Mouse (Mus musculus) neural tube, embryonic 10.5 days (tissue): Measurements from ENCODE around the gene 1190002N15Rik.
A peak's percentile ranks its signal among the peaks of the same experiment; 100 is the strongest.

ENCODE experiments used
- DNase-seq: peaks from one replicate; pipeline ENCODE4 v3.0.0-alpha.2; 2017; ENCODE audit warnings: low spot score; ENCODE audit errors: extremely low spot score

The 1190002N15Rik gene

GRCm38 (mm10) chr9:94537970-94538822 lies at the start of gene 1190002N15Rik:
Gene 1190002N15Rik, minus strand, starts transcription at chr9:94538081.
- peak; percentile 94 for DNase-seq

GRCm38 (mm10) chr9:94582309-94582708 lies 44.4 kb upstream of the 1190002N15Rik start:
- no peak for DNase-seq

DNA sequence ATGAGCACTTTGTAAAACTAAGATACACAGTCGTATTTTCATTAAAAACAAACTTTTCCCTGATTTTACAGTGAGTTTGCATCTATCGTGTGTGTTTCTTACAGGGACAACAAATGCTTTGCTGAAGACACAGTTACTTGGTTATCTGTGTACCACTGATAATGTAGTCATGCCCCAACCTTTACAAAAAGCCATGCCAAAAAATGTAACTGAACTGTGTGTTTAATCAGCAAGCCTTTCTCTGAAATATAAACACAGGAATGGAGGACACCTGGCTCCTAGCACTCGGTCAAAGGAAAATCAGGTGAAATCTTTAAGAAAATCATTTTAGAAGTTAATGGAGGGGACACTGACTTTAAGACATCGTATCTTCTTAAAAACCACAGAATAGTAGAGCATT lies 43.8 kb upstream of the 1190002N15Rik start:
- no peak for DNase-seq

GRCm38 (mm10) chr9:94580071-94580737 lies 42.3 kb upstream of the 1190002N15Rik start:
- no peak for DNase-seq

DNA sequence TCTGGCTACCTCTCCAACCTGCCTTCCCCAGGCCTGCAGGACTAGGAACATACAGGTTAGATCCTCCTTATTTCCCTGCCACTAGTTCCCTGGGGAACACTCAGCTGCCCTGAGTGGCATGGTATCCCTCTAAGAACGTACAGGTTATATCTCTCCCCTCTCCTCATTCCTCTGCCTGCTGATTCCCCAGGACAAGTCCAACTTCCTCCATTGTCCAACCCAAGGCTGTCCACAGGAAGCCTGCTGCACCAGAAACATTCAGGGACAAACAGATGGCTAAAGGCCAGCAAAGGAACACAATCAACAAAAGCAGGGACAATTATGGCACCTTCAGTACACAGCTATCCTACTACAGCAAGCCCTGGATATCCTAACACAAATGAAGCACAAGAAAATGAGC lies 33.9 kb upstream of the 1190002N15Rik start:
- DNase-seq = no peak

DNA sequence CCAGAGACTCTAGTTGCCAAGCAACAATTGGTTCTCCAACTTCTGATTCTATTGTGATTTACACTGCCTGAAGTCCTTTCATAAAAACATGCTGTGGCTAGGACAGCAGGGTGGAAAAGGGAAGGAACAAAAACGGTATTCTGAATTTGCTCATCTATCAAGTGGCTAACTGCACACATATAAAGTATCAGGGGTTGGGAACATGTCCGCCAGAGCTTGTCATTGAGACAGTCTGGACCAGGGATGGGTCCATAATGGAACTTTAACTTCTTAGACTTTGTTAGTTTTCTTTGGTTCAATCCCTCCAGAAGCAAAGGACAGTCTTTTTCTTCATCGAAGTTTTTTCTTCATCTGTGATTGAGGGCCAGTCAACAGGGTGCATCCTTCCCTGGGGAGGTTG lies 30.5 kb upstream of the 1190002N15Rik start:
- DNase-seq = no peak

DNA sequence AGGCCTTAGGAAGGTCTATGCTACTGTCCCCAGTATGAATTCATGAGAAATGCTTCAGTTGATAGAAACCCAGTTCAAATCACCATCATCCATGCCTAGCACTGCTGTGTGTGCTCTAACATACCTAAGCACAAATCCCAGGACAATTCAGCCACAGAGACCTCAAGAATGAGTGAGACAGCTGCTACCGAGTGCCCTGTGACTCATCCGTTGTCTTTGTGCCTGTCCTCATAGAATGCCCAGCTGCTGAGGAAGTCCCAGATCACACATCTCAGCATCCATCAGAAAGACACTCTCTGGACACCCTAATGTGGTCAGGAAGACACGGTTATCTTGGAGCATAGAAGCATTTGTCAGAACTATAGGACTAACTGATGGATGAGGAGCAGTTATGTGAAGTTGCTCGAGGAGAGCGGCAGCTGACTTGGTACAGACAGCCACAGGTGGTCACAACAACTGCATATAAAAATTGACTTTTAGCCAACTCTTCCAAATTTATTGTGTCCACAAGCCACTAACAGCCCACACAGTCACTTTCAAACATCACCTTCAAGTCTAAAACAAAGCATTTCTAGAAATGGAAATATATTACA lies 29.9 kb upstream of the 1190002N15Rik start:
- DNase-seq = no peak

- DNase-seq = no peak
Measured at GRCm38 (mm10) chr9:94556776-94557514, 19.1 kb upstream of the 1190002N15Rik start.

DNA sequence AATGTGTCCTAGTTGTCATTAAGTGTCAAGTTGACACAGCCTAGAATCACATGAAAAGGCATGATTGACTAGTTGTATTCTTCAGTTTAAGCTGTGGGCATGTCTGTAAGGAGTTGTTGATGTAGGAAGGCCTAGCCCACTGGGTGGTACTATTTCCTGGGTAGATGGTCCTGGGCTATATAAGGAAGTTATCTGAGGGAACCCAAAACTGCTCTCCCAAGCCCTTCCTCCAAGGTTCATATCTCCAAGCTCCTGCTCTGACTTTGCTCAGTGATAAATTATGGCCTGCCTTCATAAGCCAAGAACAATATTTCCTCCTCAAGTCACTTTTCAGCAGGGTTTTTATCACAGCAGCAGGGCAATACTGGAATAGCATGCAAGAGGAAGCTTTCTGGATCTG lies 18.4 kb upstream of the 1190002N15Rik start:
- no peak for DNase-seq

DNA sequence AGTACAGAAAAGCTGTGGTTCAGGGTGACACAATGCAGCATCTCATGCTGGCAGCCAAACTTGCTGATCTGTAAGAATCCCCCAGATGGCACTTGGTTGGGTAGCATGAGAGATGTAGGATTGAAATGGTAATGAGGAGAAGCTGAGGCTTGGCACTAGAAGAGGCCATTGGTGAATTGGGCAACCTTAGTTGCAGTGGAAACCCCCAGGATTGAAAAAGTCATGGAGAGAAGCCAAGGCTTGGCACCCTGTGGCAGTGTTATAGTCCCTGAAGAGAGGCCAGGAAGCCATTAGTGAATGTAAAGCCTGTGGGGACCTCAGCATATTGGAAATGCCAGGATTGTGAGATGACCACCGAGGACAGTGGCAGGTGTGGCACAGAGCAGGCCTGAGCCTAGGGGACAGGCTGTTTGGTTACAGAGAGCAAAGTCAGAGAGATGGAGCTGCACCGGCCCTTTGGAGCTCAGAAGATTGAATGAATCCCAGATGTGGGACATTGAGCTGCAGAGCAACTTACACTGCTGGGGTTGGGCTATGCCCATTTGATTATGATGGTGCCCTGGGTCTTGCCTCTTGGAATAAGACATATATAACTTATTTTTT lies 12.7 kb upstream of the 1190002N15Rik start:
- DNase-seq = no peak

GRCm38 (mm10) chr9:94543881-94544280 lies 6.0 kb upstream of the 1190002N15Rik start:
- DNase-seq = no peak

- DNase-seq = no peak
Measured at GRCm38 (mm10) chr9:94540343-94541095, 2.6 kb upstream of the 1190002N15Rik start.

DNA sequence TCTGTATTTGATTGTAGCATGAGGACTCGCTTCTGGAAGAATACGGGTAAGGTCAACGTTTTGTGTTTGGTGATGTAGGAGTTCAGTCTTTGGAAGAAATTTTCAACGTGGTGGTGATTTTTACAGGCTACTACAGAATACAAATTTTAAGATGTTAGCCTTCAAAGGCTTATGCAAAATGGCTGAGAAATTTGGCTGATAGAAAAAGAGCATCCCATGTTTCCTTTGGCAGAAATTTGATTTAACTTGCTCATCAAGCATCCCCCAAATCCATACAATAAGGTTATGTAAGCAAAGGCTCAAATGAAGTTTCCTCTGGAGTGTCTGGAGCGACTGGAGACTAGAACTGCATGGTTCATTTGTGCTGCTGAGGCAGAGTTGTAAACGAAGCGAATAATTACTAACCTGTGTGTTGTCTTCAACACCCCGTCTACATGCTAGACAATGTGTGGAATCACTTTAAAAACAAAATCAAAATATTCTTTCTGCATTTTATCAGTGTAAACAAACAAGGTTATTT lies 1.5 kb upstream of the 1190002N15Rik start:
- no peak for DNase-seq

DNA sequence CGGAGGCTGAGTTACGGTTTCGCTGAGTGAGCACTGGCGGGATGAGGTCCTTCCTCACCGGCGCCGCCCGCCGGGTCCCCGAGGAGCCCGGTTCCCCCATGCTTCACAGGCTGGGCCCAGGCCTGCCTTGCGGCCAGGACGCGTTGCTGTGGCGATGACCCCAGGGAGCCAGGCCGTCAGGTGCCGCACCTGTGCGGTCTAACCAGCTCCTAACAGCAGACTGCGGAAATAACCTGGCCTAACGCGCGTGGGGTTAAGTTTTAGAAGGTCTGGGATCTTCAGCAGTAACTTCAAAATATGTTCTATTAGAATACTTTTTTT lies 902 bp upstream of the 1190002N15Rik start:
- no peak for DNase-seq

- peak; percentile 81 for DNase-seq
Measured at GRCm38 (mm10) chr9:94537051-94537917, 597 bp downstream of the 1190002N15Rik start.

- DNase-seq = no peak
Measured at GRCm38 (mm10) chr9:94536261-94536905, 1.5 kb downstream of the 1190002N15Rik start.

DNA sequence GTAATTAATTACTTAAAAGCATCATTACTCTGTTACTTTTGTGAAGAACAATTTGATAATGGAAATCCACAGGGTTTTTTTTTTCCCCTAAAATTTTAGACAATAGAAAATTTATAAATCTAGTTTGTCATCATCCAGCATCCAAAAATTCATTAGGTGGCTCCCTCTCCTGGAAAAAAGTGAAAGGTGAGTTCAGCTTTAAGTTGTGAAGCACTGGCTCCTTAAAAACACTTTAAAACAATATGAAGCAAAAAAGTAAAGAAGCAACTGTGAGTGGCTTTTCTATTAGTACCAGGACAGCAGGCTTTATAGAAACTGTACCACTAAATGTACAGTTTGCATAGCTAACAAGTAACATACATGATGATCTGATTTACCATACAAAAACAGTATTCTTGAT lies 3.1 kb downstream of the 1190002N15Rik start:
- DNase-seq = no peak

- no peak for DNase-seq
Measured at GRCm38 (mm10) chr9:94534226-94534625, 3.7 kb downstream of the 1190002N15Rik start.

DNA sequence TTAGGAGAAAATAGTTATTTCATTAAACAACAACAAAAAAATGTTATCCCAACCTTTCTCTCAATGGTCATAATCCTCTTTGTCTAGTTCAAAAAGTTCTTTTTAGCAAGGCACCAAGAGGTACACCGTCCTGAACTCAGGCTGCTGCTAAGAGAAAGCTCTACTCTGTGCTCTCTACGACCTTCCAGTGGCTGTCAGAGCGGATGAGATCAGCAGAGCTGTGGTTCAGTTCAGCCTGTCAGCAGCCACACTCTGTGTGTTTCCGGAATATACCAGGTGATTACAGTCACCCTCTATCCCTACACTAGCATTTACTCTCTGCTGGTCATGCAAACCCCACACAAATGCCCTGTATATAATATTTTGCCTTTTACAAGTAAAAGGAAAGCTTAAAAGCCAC lies 4.2 kb downstream of the 1190002N15Rik start:
- DNase-seq = no peak
